Mouse (Mus musculus) forebrain, embryonic 16.5 days (tissue): Measurements from ENCODE around the gene Eva1b. TPM values are rescaled to one million over a fixed set of nuclear protein-coding genes. Genes with fewer than 3 reads are reported as not detected.

Experiments used
- ATAC-seq: fragments of 200-750 bp; cut with Nextera tagmentation; 2 replicates; pipeline ENCODE4 v1.8.0; 2017; ENCODE audit warnings: mild to moderate bottlenecking, moderate library complexity
- H3K27ac ChIP-seq: fragments of 300-500 bp; sonication (generic); 2 replicates; pipeline ENCODE4 v1.5.1; 2014; ENCODE audit warnings: low read length, control low read depth
- H3K27me3 ChIP-seq: fragments of 300-500 bp; sonication (generic); replicated peaks from 2 replicates; pipeline ENCODE4 v1.6.1; 2014; ENCODE audit warnings: low read length; ENCODE audit not compliant: control insufficient read depth, insufficient read depth
- H3K36me3 ChIP-seq: fragments of 300-500 bp; sonication (generic); 2 replicates; pipeline ENCODE4 v1.6.1; 2014; ENCODE audit not compliant: control insufficient read depth, insufficient read depth
- H3K4me1 ChIP-seq: fragments of 300-500 bp; sonication (generic); replicated peaks from 2 replicates; pipeline ENCODE4 v1.6.1; 2014; ENCODE audit warnings: low read length; ENCODE audit not compliant: control insufficient read depth, insufficient read depth
- H3K4me2 ChIP-seq: fragments of 300-500 bp; sonication (generic); 2 replicates; pipeline ENCODE4 v1.6.1; 2014; ENCODE audit warnings: mild to moderate bottlenecking, low read length, control low read depth
- H3K4me3 ChIP-seq: fragments of 300-500 bp; sonication (generic); replicated peaks from 2 replicates; pipeline ENCODE4 v1.5.1; 2014; ENCODE audit warnings: mild to moderate bottlenecking, low read length, control low read depth
- H3K9ac ChIP-seq: fragments of 300-500 bp; sonication (generic); replicated peaks from 2 replicates; pipeline ENCODE4 v1.6.1; 2014; ENCODE audit warnings: low read depth, low read length, control low read depth
- H3K9me3 ChIP-seq: fragments of 300-500 bp; sonication (generic); 2 replicates; pipeline ENCODE4 v1.6.1; 2016; ENCODE audit warnings: low read length; ENCODE audit not compliant: control insufficient read depth
- WGBS: fragments of 180-500 bp; shearing (Covaris S2); extraction: QIAGEN DNeasy Blood & Tissue Kit; methylation state at CpG from one replicate; pipeline ENCODE4 v1.1.7; 2014; 5-methylcytosine and 5-hydroxymethylcytosine counted together
- polyA plus RNA-seq: library from polyadenylated mRNA; unstranded; fragments of >200 nt; fragmentation: Nextera tagmentation; extraction: Ambion mirVana; gene quantifications from 2 replicates; pipeline ENCODE4 v1.2.1, GENCODE M21; 2015

Eva1b gene
- polyA plus RNA-seq, 1 experiment from 2014 or later, result 10.2 TPM

DNA sequence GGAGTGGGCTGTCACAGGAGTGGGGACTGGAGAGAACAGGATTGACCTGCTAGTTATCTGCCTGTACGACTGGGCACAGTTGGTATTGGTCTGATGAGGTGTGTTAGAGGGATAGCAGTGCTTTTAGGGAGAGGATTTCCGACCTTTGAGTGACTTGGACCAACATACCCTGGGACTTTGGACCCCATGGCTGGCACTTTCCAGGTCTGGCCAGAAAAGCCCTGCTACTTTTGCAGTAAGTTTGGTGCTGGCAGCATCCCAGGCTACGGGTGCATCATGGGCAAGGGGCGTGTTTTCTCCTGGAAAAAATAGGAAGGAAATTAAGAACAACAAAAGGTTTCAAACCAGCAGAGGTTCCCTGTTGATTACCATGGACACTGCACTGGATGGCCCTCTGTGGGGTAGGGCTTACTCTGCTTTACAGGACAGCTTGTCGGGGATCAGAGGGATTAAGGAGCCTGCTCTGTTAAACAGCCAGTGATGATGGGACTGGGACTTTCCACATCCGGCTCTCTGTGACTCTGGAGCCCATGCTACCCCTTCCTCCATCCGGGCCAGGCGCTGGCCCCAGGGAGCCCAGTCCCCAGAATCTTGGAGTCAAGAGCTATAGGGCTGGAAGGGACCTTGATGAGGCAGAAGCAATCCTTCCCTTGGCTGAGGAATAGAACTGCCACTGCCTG, 39.3 kb upstream of the Eva1b start:
- Histone ChIP-seq H3K36me3 (no peaks in the 10 kb centered on the region), H3K27me3 (no peaks in the 10 kb centered on the region), H3K4me1 (peaks cover 43% of the 10 kb centered on the region), H3K9ac (no peak overlapping the region), H3K27ac (no peak overlapping the region), H3K4me2 (no peak overlapping the region), H3K9me3 (no peaks in the 10 kb centered on the region), H3K4me3 (no peak overlapping the region)
- no peak for ATAC-seq
- 27% methylated on average over 8 of the region's 8 CpGs for WGBS

- peaks cover 37% of the 10 kb centered on the region for H3K4me1 ChIP-seq
- no peak for ATAC-seq
Measured at GRCm38 (mm10) chr4:126109613-126110373, 37.8 kb upstream of the Eva1b start.

GRCm38 (mm10) chr4:126110374-126111152, 37.0 kb upstream of the Eva1b start:
- no peaks in the 10 kb centered on the region for H3K27me3 ChIP-seq
- H3K27ac ChIP-seq, result peak overlapping the region; percentile 70
- no peaks in the 10 kb centered on the region for H3K9me3 ChIP-seq
- H3K4me3 ChIP-seq, result no peak overlapping the region
- H3K4me1 ChIP-seq, result peaks cover 29% of the 10 kb centered on the region
- H3K9ac ChIP-seq, result peak overlapping the region; percentile 39
- H3K4me2 ChIP-seq, result no peak overlapping the region; the same call in 1 of the 2 replicates
- no peaks in the 10 kb centered on the region for H3K36me3 ChIP-seq
- ATAC-seq, result peak; percentile 55
- 11% methylated on average over 12 of the region's 12 CpGs for WGBS

More at GRCm38 (mm10) chr4:126109613-126110373, 37.8 kb upstream of the Eva1b start:
- WGBS, result 80% methylated on average over 10 of the region's 10 CpGs
- no peak overlapping the region for H3K9ac ChIP-seq
- H3K36me3 ChIP-seq, result no peaks in the 10 kb centered on the region
- H3K27ac ChIP-seq, result no peak overlapping the region
- no peaks in the 10 kb centered on the region for H3K9me3 ChIP-seq
- H3K4me3 ChIP-seq, result no peak overlapping the region
- H3K4me2 ChIP-seq, result no peak overlapping the region
- no peaks in the 10 kb centered on the region for H3K27me3 ChIP-seq

DNA sequence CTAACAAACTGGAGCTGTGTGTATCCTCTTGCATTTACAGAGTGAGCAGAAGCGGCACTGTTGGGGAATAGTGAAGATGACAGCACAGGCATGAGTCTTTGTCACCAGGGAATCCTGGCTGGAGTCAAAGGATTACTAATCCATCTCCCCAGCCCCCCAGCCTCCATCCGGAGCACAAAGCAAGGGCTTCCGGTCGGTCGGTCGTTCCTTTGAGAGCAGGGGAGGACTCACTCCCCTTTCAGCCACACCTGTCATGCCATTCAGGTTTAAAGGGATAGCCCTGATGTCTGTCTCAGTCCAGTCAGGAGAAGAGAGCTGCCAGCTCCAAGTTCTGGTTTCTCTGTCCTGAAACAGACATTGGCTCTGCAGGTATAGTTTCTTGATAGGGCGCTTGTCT, 36.4 kb upstream of the Eva1b start:
- no peak for ATAC-seq
- Histone ChIP-seq H3K9ac (peak overlapping the region; percentile 39), H3K4me3 (no peak overlapping the region), H3K9me3 (no peaks in the 10 kb centered on the region), H3K27me3 (no peaks in the 10 kb centered on the region), H3K27ac (peak overlapping the region; percentile 70), H3K4me2 (no peak overlapping the region), H3K36me3 (no peaks in the 10 kb centered on the region), H3K4me1 (peaks cover 24% of the 10 kb centered on the region)
- WGBS, result 20% methylated on average over 7 of the region's 7 CpGs

GRCm38 (mm10) chr4:126113243-126113642, 34.3 kb upstream of the Eva1b start:
- H3K4me3 ChIP-seq, result no peak overlapping the region
- H3K4me2 ChIP-seq, result no peak overlapping the region
- H3K36me3 ChIP-seq, result no peaks in the 10 kb centered on the region
- no peak overlapping the region for H3K27ac ChIP-seq
- ATAC-seq, result no peak
- 68% methylated on average over 4 of the region's 4 CpGs for WGBS
- H3K4me1 ChIP-seq, result peaks cover 20% of the 10 kb centered on the region
- no peaks in the 10 kb centered on the region for H3K9me3 ChIP-seq
- H3K9ac ChIP-seq, result no peak overlapping the region
- no peaks in the 10 kb centered on the region for H3K27me3 ChIP-seq

GRCm38 (mm10) chr4:126113943-126114342, 33.6 kb upstream of the Eva1b start:
- Histone ChIP-seq H3K4me2 (no peak overlapping the region), H3K9me3 (no peaks in the 10 kb centered on the region), H3K4me3 (no peak overlapping the region), H3K27ac (no peak overlapping the region), H3K4me1 (peaks cover 27% of the 10 kb centered on the region), H3K36me3 (no peaks in the 10 kb centered on the region), H3K27me3 (no peaks in the 10 kb centered on the region), H3K9ac (no peak overlapping the region)
- WGBS, result 20% methylated on average over 6 of the region's 6 CpGs
- no peak for ATAC-seq

DNA sequence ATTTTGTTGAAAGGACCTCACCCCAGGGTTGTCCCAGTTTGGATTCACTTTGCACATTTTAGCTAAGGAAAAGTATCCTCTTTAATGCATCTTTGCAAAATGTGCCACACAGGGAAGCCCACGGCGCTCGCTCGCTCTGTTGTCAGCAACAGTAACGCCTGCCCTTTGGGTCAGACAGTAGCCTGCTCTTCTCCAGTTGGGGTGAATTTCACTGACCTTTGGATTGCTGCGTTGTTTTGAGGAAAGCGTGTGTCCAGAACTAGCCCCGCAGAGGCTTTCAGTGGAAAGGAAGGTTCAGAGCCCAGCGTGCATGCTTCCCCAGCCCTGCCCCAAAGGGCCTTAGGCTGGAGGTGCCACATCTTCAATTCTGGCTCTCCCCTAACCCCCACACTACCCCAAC, 32.1 kb upstream of the Eva1b start:
- Histone ChIP-seq H3K36me3 (no peaks in the 10 kb centered on the region), H3K9ac (no peak overlapping the region), H3K4me3 (no peak overlapping the region), H3K27me3 (no peaks in the 10 kb centered on the region), H3K4me1 (peaks cover 21% of the 10 kb centered on the region), H3K4me2 (no peak overlapping the region), H3K27ac (no peak overlapping the region), H3K9me3 (no peaks in the 10 kb centered on the region)
- WGBS, result 91% methylated on average over 9 of the region's 9 CpGs
- ATAC-seq, result no peak

- Histone ChIP-seq H3K36me3 (peaks cover under 1% of the 10 kb centered on the region; the same call in 1 of the 2 replicates), H3K27me3 (no peaks in the 10 kb centered on the region), H3K4me1 (peaks cover 15% of the 10 kb centered on the region), H3K4me2 (no peak overlapping the region), H3K4me3 (no peak overlapping the region), H3K9me3 (no peaks in the 10 kb centered on the region), H3K9ac (no peak overlapping the region), H3K27ac (no peak overlapping the region)
- 73% methylated on average over 6 of the region's 6 CpGs for WGBS
- no peak for ATAC-seq
Measured at GRCm38 (mm10) chr4:126115871-126116521, 31.5 kb upstream of the Eva1b start.

DNA sequence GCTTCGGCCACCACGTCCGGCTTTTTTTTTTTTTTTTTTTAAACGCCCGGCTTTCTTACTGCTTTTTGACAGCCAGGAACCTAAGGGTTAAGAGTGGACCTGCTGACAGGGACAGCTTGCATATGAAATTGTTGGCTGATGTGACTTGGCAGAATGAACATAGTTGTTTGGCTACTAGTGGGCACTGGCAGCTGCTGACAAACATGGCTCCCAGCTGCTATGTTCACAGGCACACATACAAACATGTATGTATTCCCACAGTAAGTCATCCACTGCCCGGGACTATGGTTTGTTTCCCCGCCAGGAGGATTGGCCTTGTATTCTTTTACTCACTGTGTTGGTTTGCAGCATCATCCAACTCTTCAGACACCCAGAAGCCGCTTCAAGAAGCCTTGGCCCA, 30.4 kb upstream of the Eva1b start:
- ATAC-seq, result no peak
- no peak overlapping the region for H3K9ac ChIP-seq
- 0 out of 2 replicates have a peak, but pooled peaks cover 6% of the 10 kb centered on the region for H3K9me3 ChIP-seq
- no peaks in the 10 kb centered on the region for H3K27me3 ChIP-seq
- no peak overlapping the region for H3K4me2 ChIP-seq
- peaks cover 2% of the 10 kb centered on the region; the same call in 1 of the 2 replicates for H3K36me3 ChIP-seq
- 79% methylated on average over 8 of the region's 8 CpGs for WGBS
- no peak overlapping the region for H3K27ac ChIP-seq
- no peak overlapping the region for H3K4me3 ChIP-seq
- H3K4me1 ChIP-seq, result peaks cover 11% of the 10 kb centered on the region
